Mouse (Mus musculus): ENCODE data around the gene Apoc4.
A peak's percentile ranks its signal among the peaks of the same experiment; 100 is the strongest.

- TF ChIP-seq CTCF (IDR thresholded peaks at IDR 0.05; ENCODE audit: low read depth) (peak; percentile 26; the same call in 1 of the 2 replicates), EP300 (optimal IDR thresholded peaks at IDR 0.05) (no peak)
These were observed 17.9 kb upstream of the Apoc4 start, which contains the start of gene Apoe for GRCm38 (mm10) chr7:19698907-19699826.

Data from stomach, postnatal 0 days (tissue).